Mouse (Mus musculus) lung, postnatal 10 days (tissue): ENCODE data around the gene Pmm1.

Experiments
- DNase-seq: peaks from one replicate; pipeline ENCODE4 v3.0.0; 2021

The Pmm1 gene

GRCm38 (mm10) chr15:81955414-81955813 is 5.3 kb downstream of the Pmm1 start:
- DNase-seq: no peak

- no peak for DNase-seq
Measured at GRCm38 (mm10) chr15:81954716-81955115, 6.0 kb downstream of the Pmm1 start.

- no peak for DNase-seq
Measured at GRCm38 (mm10) chr15:81954151-81954583, 6.6 kb downstream of the Pmm1 start.

- no peak for DNase-seq
Measured at GRCm38 (mm10) chr15:81952310-81952709, 8.4 kb downstream of the Pmm1 start.

GRCm38 (mm10) chr15:81951159-81951558 is 9.6 kb downstream of the Pmm1 start:
- no peak for DNase-seq

GRCm38 (mm10) chr15:81950716-81951115 is 10.0 kb downstream of the Pmm1 start:
- DNase-seq: no peak

- DNase-seq: no peak
Measured at GRCm38 (mm10) chr15:81949476-81950131, 11.1 kb downstream of the Pmm1 start.

GRCm38 (mm10) chr15:81949076-81949475 is 11.7 kb downstream of the Pmm1 start:
- DNase-seq: no peak

GRCm38 (mm10) chr15:81943176-81943749 is 17.5 kb downstream of the Pmm1 start:
- DNase-seq: no peak

GRCm38 (mm10) chr15:81941010-81941409 is 19.7 kb downstream of the Pmm1 start:
- DNase-seq: no peak

- DNase-seq: no peak
Measured at GRCm38 (mm10) chr15:81940219-81940618, 20.5 kb downstream of the Pmm1 start.

GRCm38 (mm10) chr15:81939774-81940173 is 21.0 kb downstream of the Pmm1 start:
- no peak for DNase-seq

GRCm38 (mm10) chr15:81939157-81939715 is 21.5 kb downstream of the Pmm1 start:
- DNase-seq: no peak

GRCm38 (mm10) chr15:81938246-81938645 is 22.5 kb downstream of the Pmm1 start:
- DNase-seq: peak; percentile 60

- peak; percentile 66 for DNase-seq
Measured at GRCm38 (mm10) chr15:81937098-81937972, 23.4 kb downstream of the Pmm1 start.

GRCm38 (mm10) chr15:81936679-81937078 is 24.1 kb downstream of the Pmm1 start, which contains the start of gene Csdc2:
TSS of gene Csdc2 (plus strand) at chr15:81936759.
- peak; percentile 75 for DNase-seq

- DNase-seq: peak; percentile 47
Measured at GRCm38 (mm10) chr15:81935869-81936637, 24.7 kb downstream of the Pmm1 start.

GRCm38 (mm10) chr15:81933986-81934385 is 26.7 kb downstream of the Pmm1 start:
- no peak for DNase-seq

GRCm38 (mm10) chr15:81932951-81933470 is 27.7 kb downstream of the Pmm1 start:
- DNase-seq: peak; percentile 42

GRCm38 (mm10) chr15:81928277-81928676 is 32.5 kb downstream of the Pmm1 start:
- peak; percentile 81 for DNase-seq

- no peak for DNase-seq
Measured at GRCm38 (mm10) chr15:81927741-81928140, 33.0 kb downstream of the Pmm1 start.

GRCm38 (mm10) chr15:81926446-81926822 is 34.3 kb downstream of the Pmm1 start:
- no peak for DNase-seq
